Mouse (Mus musculus): ENCODE measurements around the gene Kirrel. TPM values are rescaled to one million over a fixed set of nuclear protein-coding genes. Genes with fewer than 3 reads are reported as not detected.

Gene Kirrel
- polyA plus RNA-seq (2014; fragmentation: Nextera tagmentation; extraction: Ambion mirVana), result 3.9 and 4.9 TPM in 2 replicates

DNA sequence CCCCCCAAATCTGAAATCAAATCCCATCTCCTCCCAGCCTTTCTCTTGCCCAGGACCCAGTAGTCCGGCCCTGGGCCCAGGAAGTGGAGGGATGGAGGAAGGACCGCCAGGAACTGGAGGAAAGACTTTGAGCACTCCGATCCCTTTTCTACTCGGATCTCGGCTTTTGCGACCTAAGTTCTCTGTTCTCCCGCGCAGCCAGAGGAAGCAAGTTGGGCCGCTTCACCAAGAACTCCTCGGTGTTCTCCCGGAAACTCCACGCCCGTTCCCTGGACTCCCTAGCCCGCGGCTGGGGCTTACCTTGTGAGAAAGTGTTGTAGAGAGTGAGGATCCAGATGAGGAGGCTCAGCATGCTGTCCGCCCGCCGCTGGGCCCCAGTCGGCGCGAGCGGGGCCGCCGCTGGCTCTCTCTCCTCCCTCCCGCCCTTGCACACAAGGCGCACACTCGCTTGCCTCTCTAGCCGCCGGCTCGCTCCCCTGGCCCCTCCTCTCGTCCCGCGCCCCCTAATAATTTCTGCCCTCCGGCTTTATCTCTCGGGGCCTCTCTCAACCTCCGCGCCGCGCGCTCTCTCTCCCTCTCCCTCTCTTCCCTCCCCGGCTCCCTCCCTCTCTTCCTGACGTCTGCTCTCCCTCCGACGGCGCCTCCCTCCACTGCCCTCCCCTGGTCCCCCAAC lies at the start of gene Kirrel:
TSS of gene Kirrel (minus strand) at position 652 of the 673 bp plus-strand sequence.
- peak within 1 kb of the TSS; percentile 71 for H3K4me2 ChIP-seq (ENCODE audit: low read depth, low read length)

DNA sequence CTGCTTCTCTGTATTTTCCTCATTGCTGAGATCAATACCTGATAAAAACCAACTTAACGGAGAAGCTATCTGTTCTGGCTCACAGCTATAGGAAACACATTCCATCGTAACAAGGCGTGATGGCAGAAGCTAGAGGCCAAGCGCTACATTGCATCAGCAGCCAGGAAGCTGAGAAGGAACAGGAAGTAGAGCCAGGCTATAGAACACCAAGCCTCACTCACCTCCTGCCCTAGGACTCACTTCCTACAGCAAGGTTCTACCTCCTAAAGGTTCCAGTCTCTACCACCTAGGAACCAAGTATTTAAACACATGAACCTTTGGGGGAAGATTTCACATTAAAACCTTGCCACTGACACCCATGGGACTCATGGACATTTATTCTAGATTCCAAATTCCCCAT lies 49.1 kb upstream of the Kirrel start:
- Histone ChIP-seq H3K27ac (ENCODE audit: low read depth, low read length) (no peak overlapping the region), H3K27me3 (ENCODE audit: control insufficient read depth, insufficient read depth, low read length) (no peaks in the 10 kb centered on the region), H3K4me1 (ENCODE audit: control insufficient read depth, insufficient read depth, low read length) (no peaks in the 10 kb centered on the region), H3K4me3 (ENCODE audit: low read depth, low read length) (no peak overlapping the region), H3K9ac (replicated peaks; ENCODE audit: low read depth, low read length) (no peak overlapping the region), H3K9me3 (ENCODE audit: control insufficient read depth, low read length) (no peaks in the 10 kb centered on the region), H3K4me2 (ENCODE audit: low read depth, low read length) (no peak overlapping the region), H3K36me3 (ENCODE audit: control insufficient read depth, insufficient read depth, low read length) (no peaks in the 10 kb centered on the region)
- 87% methylated on average over 4 of the region's 4 CpGs for WGBS
- ATAC-seq (ENCODE audit: low read depth), result no peak

More for the DNA sequence above, at the start of gene Kirrel:
- peak within 1 kb of the TSS; percentile 75 for H3K27ac ChIP-seq (ENCODE audit: low read depth, low read length)
- H3K4me3 ChIP-seq (ENCODE audit: low read depth, low read length), result peak within 1 kb of the TSS; percentile 57
- peak within 1 kb of the TSS; percentile 51 for H3K9ac ChIP-seq (replicated peaks; ENCODE audit: low read depth, low read length)
- 0% methylated on average over 44 of the region's 45 CpGs for WGBS
- peaks cover 30% of the 10 kb centered on the region for H3K4me1 ChIP-seq (ENCODE audit: control insufficient read depth, insufficient read depth, low read length)
- H3K36me3 ChIP-seq (ENCODE audit: control insufficient read depth, insufficient read depth, low read length), result no peaks in the 10 kb centered on the region
- H3K27me3 ChIP-seq (ENCODE audit: control insufficient read depth, insufficient read depth, low read length), result no peaks in the 10 kb centered on the region
- peak; percentile 82 for ATAC-seq (ENCODE audit: low read depth)
- no peaks in the 10 kb centered on the region for H3K9me3 ChIP-seq (ENCODE audit: control insufficient read depth, low read length)

DNA sequence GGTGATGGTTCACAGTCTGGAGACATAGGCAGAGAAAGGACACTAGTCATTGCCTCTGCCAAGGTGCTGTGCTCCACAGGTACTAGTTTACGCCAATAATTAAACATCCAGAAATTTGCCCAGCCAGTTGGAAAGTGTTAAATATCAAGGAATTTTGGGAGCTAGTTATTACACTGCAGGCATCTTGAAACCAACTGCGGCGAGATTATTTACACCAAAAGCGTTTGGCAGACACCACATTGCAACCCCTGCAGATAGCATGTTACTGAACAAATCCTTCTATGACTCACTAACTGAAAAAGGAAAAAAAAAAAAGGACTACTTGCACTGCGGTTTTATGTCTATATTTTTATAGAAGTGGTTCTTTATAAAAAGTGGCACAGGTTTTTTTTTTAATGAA lies 47.8 kb upstream of the Kirrel start:
- Histone ChIP-seq H3K27me3 (ENCODE audit: control insufficient read depth, insufficient read depth, low read length) (no peaks in the 10 kb centered on the region), H3K4me3 (ENCODE audit: low read depth, low read length) (no peak overlapping the region), H3K4me2 (ENCODE audit: low read depth, low read length) (no peak overlapping the region), H3K36me3 (ENCODE audit: control insufficient read depth, insufficient read depth, low read length) (no peaks in the 10 kb centered on the region), H3K9me3 (ENCODE audit: control insufficient read depth, low read length) (no peaks in the 10 kb centered on the region), H3K9ac (replicated peaks; ENCODE audit: low read depth, low read length) (no peak overlapping the region), H3K4me1 (ENCODE audit: control insufficient read depth, insufficient read depth, low read length) (no peaks in the 10 kb centered on the region), H3K27ac (ENCODE audit: low read depth, low read length) (no peak overlapping the region)
- 88% methylated on average over 5 of the region's 5 CpGs for WGBS
- no peak for ATAC-seq (ENCODE audit: low read depth)

DNA sequence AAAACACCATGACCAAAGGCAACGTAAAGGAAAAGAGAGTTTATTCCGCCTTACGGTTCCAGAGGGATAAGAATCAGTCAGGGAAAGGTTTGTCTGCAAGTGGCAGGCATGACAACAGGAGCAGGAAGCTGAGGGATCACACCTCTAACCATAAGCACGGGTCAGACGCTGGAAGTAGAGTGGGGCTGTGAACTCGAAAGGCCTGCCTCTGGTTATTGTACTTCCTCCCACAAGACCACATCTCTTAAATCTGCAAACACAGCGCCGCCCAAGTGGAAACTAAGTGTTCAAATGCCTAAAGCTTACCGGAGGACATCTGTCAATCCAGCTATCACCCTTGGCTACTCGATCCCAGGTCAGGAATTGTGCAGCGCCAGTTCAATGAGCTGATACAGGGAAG lies 40.6 kb upstream of the Kirrel start:
- no peak overlapping the region for H3K4me2 ChIP-seq (ENCODE audit: low read depth, low read length)
- H3K4me3 ChIP-seq (ENCODE audit: low read depth, low read length), result no peak overlapping the region
- no peaks in the 10 kb centered on the region for H3K4me1 ChIP-seq (ENCODE audit: control insufficient read depth, insufficient read depth, low read length)
- no peak overlapping the region for H3K9ac ChIP-seq (replicated peaks; ENCODE audit: low read depth, low read length)
- no peaks in the 10 kb centered on the region for H3K27me3 ChIP-seq (ENCODE audit: control insufficient read depth, insufficient read depth, low read length)
- ATAC-seq (ENCODE audit: low read depth), result no peak
- no peak overlapping the region for H3K27ac ChIP-seq (ENCODE audit: low read depth, low read length)
- WGBS, result 72% methylated on average over 11 of the region's 11 CpGs
- no peaks in the 10 kb centered on the region for H3K36me3 ChIP-seq (ENCODE audit: control insufficient read depth, insufficient read depth, low read length)
- no peaks in the 10 kb centered on the region for H3K9me3 ChIP-seq (ENCODE audit: control insufficient read depth, low read length)

DNA sequence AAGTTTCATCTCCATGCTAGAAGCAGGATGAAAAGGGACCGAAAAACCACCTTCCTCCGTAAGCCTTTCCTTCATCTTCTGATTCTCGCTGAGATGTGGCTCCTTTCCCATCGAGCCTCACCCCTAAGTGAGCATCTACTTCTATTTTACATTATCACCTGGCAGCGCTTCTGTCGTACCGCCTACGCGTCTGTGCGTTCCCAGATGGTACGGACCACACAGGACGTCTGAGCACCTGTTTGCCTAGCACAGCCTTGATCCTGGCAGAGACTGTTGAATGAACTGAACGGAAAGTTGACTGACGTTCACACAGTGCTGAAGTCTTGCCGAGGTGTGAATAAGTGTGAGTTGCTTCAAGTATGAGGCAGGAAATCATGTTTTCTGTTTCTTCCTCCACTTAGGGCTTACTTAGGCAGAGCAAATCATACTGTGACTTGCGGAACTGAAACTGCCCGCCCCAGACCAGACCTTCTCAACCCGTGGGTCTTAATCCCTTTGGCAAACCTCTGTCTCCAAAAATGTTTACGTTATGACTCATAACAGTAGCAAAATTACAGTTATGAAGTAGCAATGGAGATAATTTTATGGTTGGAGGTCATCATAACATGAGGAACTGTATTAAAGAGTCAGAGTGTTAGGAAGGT lies 39.8 kb upstream of the Kirrel start:
- Histone ChIP-seq H3K27me3 (ENCODE audit: control insufficient read depth, insufficient read depth, low read length) (no peaks in the 10 kb centered on the region), H3K4me2 (ENCODE audit: low read depth, low read length) (no peak overlapping the region), H3K9ac (replicated peaks; ENCODE audit: low read depth, low read length) (no peak overlapping the region), H3K27ac (ENCODE audit: low read depth, low read length) (no peak overlapping the region), H3K9me3 (ENCODE audit: control insufficient read depth, low read length) (no peaks in the 10 kb centered on the region), H3K4me3 (ENCODE audit: low read depth, low read length) (no peak overlapping the region), H3K4me1 (ENCODE audit: control insufficient read depth, insufficient read depth, low read length) (no peaks in the 10 kb centered on the region), H3K36me3 (ENCODE audit: control insufficient read depth, insufficient read depth, low read length) (no peaks in the 10 kb centered on the region)
- 94% methylated on average over 19 of the region's 19 CpGs for WGBS
- ATAC-seq (ENCODE audit: low read depth), result no peak

- Histone ChIP-seq H3K36me3 (ENCODE audit: control insufficient read depth, insufficient read depth, low read length) (no peaks in the 10 kb centered on the region), H3K4me3 (ENCODE audit: low read depth, low read length) (no peak overlapping the region), H3K9me3 (ENCODE audit: control insufficient read depth, low read length) (no peaks in the 10 kb centered on the region), H3K9ac (replicated peaks; ENCODE audit: low read depth, low read length) (no peak overlapping the region), H3K27ac (ENCODE audit: low read depth, low read length) (no peak overlapping the region), H3K27me3 (ENCODE audit: control insufficient read depth, insufficient read depth, low read length) (no peaks in the 10 kb centered on the region), H3K4me2 (ENCODE audit: low read depth, low read length) (no peak overlapping the region), H3K4me1 (ENCODE audit: control insufficient read depth, insufficient read depth, low read length) (no peaks in the 10 kb centered on the region)
- WGBS, result 80% methylated on average over 5 of the region's 5 CpGs
- no peak for ATAC-seq (ENCODE audit: low read depth)
Measured at GRCm38 (mm10) chr3:87206336-87207075, 32.0 kb upstream of the Kirrel start.

DNA sequence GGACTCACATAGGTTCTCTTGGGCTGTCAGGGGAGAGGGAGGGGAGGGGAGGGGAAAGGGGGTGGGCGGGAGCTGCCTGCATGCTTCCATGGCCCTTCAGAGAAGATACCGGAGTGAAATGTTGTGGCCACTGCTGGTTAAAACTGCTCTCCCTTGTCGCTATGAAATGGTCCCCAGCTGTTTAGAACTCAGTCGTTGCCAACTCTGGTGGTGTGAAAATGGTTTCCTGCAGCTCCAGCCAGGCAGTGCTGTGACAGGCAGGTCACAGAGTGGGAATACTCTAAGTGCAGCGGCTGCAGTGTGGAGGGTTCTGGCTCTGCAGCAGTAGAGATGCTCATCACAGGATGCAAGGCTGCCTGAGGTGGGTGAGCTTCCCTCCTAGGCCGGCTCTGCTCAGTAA lies 22.1 kb upstream of the Kirrel start:
- ATAC-seq (ENCODE audit: low read depth), result no peak

DNA sequence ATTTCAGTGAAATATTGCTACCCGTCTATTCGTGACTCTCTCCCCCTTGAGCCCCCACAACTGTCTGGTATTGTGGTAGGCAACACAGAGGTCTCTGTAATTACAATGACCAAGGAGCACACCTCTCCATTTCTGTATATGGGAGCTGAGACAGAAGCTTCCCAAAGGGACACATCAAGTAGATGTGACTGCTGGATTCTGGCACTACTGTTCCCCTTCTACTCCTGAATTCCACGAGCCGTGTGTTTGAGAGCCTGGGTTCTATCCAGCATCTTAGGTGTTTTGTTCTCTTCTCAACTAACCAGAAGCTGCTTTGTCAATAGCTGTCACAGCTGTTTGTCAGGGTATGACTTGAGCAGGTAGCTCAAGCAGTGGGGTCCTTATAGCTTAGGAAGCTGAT lies 20.5 kb upstream of the Kirrel start:
- no peaks in the 10 kb centered on the region for H3K36me3 ChIP-seq (ENCODE audit: control insufficient read depth, insufficient read depth, low read length)
- no peak for ATAC-seq (ENCODE audit: low read depth)
- no peaks in the 10 kb centered on the region for H3K4me1 ChIP-seq (ENCODE audit: control insufficient read depth, insufficient read depth, low read length)
- H3K9me3 ChIP-seq (ENCODE audit: control insufficient read depth, low read length), result no peaks in the 10 kb centered on the region
- no peak overlapping the region for H3K4me2 ChIP-seq (ENCODE audit: low read depth, low read length)
- no peak overlapping the region for H3K9ac ChIP-seq (replicated peaks; ENCODE audit: low read depth, low read length)
- H3K4me3 ChIP-seq (ENCODE audit: low read depth, low read length), result no peak overlapping the region
- no peaks in the 10 kb centered on the region for H3K27me3 ChIP-seq (ENCODE audit: control insufficient read depth, insufficient read depth, low read length)
- no peak overlapping the region for H3K27ac ChIP-seq (ENCODE audit: low read depth, low read length)
- 90% methylated on average over 4 of the region's 4 CpGs for WGBS

More for the DNA sequence above, 22.1 kb upstream of the Kirrel start:
- Histone ChIP-seq H3K4me1 (ENCODE audit: control insufficient read depth, insufficient read depth, low read length) (no peaks in the 10 kb centered on the region), H3K9me3 (ENCODE audit: control insufficient read depth, low read length) (no peaks in the 10 kb centered on the region), H3K4me2 (ENCODE audit: low read depth, low read length) (no peak overlapping the region), H3K9ac (replicated peaks; ENCODE audit: low read depth, low read length) (no peak overlapping the region), H3K36me3 (ENCODE audit: control insufficient read depth, insufficient read depth, low read length) (no peaks in the 10 kb centered on the region), H3K27me3 (ENCODE audit: control insufficient read depth, insufficient read depth, low read length) (no peaks in the 10 kb centered on the region), H3K27ac (ENCODE audit: low read depth, low read length) (no peak overlapping the region), H3K4me3 (ENCODE audit: low read depth, low read length) (no peak overlapping the region)
- WGBS, result 29% methylated on average over 6 of the region's 6 CpGs

- Histone ChIP-seq H3K36me3 (ENCODE audit: control insufficient read depth, insufficient read depth, low read length) (no peaks in the 10 kb centered on the region), H3K4me2 (ENCODE audit: low read depth, low read length) (no peak overlapping the region), H3K9ac (replicated peaks; ENCODE audit: low read depth, low read length) (no peak overlapping the region), H3K9me3 (ENCODE audit: control insufficient read depth, low read length) (no peaks in the 10 kb centered on the region), H3K27ac (ENCODE audit: low read depth, low read length) (no peak overlapping the region), H3K27me3 (ENCODE audit: control insufficient read depth, insufficient read depth, low read length) (no peaks in the 10 kb centered on the region), H3K4me1 (ENCODE audit: control insufficient read depth, insufficient read depth, low read length) (no peaks in the 10 kb centered on the region), H3K4me3 (ENCODE audit: low read depth, low read length) (no peak overlapping the region)
- 96% methylated on average over 2 of the region's 2 CpGs for WGBS
- ATAC-seq (ENCODE audit: low read depth), result no peak
Measured at GRCm38 (mm10) chr3:87194591-87194990, 20.0 kb upstream of the Kirrel start.

Measured in neural tube, embryonic 14.5 days (tissue).